Mouse (Mus musculus): ENCODE measurements around the gene Anp32e.

DNA sequence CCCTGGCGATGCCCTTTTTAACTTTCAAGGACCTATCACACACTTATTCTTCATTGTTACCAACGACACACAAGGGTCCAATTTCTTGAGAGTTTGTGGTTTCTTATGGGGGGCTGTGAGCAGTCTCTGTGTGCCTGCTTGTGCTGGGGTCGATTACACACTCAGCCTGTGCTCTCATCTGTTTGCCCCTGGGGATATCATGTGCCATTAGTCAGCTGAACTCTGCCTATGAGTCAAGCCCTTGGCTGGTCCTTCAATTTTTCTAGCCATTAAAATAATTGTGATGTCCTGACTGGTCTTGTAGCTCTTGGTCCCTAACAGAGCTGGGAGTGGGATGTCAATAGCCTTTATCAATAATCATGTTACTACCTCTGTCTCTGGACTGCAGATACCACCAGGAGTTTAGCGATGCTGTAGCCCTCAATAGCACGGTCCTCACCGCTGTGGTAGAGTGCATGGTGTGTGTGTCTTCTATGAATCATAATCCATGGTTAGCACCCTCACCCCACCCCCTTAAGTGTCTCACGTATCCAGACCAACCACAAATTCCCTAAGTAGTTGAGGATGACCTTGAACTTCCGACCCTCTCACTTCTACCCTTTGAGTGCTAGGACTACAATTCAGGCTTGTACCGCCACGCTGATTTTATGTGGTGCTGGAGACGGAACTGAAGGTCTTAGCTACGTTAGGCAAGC, 51.4 kb downstream of the Anp32e start:
- TF ChIP-seq CTCF (IDR thresholded peaks at IDR 0.05; ENCODE audit: low read depth), result no peak
- no peak for TF ChIP-seq EP300 (IDR thresholded peaks at IDR 0.05; ENCODE audit: low read depth)
